Mouse (Mus musculus) mammary gland, adult 2 months (tissue): ENCODE results near the gene Retreg2. TPM values are rescaled to one million over a fixed set of nuclear protein-coding genes. Genes with fewer than 3 reads are reported as not detected.

Experiments
- polyA plus RNA-seq: library from polyadenylated mRNA; depleted of rRNA; stranded (reverse); fragments of >200 nt; gene quantifications from 2 replicates; pipeline ENCODE4 v1.2.3, GENCODE M21; 2012; ENCODE audit warnings: low replicate concordance; rRNA removed

Retreg2 gene
- polyA plus RNA-seq: 139 and 161 TPM in 2 replicates

DNA sequence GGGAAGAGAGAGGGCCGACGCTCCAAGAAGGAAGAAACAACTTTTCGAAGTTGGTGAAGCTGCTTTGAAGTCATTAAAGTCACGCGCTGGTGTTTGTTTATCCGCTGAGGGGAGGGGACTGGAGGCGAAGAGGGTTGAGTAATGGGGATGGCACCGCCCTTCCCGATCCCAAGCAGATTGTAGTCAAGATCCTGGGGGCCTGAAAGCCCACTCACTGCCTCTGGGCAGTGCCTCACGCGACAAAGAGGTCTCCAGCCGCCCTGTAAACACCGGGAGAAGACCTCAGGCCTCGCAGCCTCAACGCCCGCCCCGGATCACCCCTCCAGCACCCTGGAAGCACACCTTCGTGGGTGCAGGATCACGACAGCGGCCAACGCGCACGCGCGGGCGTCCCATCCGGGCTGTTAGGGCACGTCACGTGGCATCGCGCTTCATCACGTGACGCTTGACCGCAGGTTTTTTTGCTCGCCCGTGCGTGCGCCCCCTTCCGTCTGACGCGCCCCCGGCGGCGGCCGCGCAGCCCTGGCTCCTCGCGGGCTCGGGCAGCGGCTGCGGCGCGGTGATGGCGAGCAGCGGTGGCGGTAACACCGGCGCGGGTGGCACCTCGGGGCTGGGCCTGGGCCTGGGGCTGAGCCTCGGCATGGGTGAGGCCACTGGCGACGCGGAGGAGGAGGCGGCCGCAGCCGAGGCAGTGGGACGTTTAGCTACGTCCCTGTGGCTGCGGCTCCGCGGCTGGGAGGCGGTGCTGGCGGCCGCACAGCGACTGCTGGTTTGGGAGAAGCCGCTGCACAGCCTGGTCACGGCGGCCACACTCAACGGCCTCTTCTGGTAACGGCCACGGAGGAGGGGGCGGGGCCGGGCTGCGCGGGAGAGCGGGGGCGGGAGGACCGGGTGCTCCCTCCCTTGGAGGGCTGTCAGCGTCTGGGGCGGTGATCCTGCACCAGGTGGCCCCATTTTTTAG, at the start of gene Retreg2, which contains the start of gene Cnppd1:
Gene Retreg2, plus strand, starts transcription at position 478 of the 961 bp plus-strand sequence.
Gene Cnppd1, minus strand, starts transcription at position 411 of the 961 bp plus-strand sequence.

DNA sequence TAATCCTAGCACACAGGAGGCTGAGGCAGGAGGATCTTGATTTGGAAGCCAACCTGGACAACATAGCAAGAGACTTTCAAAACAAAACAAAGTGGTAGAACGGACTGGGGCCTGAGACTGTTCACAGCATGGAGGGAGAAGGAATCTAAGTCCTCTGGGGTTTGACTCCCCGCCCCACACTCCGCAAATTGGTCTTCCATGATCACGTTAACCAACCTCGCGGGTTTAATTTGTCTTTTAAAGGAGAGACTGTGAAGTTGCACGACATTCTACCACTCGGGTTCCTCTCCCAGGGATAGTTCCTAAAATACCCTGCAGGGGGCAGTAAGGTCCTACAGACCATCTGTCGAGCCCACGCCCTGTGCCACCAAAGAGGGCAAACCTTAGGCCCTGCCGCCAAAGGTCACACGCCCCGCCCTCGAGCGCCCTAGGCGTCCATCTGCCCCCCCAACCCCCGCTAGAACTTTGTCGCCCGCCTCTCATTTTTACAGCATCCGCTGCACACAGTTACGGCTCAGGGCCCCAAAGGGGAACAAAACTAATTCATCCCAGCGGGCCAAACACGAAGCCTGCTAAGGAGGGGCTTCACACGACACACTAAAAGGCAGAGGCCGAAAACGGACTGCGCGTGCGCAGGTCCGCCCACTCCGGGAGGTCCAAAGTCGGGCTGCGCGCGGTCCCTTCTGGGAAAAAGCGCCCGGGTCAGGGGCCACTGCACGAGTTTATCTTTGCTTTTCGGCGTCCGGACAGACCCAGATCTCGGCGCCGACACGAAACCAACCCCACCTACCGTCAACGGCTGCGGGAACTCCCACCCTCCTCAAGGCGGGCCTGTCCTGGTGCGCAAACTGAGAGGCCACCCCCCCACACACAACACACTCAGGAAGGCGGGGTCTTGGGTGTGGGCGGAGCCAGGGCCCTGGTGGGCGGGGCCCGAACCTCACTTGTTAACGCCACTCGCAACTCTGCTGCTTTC, 17.9 kb upstream of the Retreg2 start, which contains the start of gene Nhej1:
Gene Nhej1, minus strand, starts transcription at position 855 of the 976 bp plus-strand sequence.

DNA sequence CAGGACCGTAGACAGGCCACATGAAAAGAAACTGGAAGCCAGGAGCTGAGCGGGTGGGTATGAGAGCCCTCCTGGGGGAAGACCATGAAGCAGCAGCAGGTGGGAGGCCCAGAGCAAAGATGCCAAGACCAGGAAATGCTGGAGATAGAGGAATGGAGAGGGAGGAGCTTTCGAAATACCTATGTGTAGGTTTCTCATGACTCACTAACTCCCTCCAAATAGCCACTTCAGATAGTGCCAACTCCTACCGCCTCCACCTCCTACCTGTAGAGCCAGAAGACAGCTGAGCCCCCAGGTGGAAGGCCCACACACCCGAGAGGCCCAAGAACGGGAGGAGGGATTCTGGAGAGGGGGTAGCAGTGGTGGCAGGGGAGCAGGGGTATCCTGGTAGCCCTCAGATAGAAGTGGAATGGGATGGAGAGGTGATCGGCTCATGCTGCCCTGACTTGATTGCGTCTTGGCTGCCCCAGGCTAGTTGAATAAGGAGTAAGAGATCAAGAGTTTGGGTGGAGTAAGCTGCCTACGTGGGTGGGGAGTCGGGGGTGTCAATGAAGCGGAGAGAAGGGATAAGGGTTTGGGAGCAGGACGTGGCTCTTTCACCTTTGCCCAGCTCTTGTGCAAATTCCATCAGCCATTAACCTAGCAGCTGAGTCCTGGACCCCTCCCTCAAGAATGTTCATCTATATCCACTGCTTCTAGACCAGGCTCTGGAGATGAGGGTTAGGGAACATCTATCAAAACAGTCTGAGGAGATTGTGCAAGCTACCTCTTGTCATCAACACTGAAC, 9.0 kb upstream of the Retreg2 start, which contains the start of gene Slc23a3:
Gene Slc23a3, minus strand, starts transcription at position 470 of the 787 bp plus-strand sequence.

DNA sequence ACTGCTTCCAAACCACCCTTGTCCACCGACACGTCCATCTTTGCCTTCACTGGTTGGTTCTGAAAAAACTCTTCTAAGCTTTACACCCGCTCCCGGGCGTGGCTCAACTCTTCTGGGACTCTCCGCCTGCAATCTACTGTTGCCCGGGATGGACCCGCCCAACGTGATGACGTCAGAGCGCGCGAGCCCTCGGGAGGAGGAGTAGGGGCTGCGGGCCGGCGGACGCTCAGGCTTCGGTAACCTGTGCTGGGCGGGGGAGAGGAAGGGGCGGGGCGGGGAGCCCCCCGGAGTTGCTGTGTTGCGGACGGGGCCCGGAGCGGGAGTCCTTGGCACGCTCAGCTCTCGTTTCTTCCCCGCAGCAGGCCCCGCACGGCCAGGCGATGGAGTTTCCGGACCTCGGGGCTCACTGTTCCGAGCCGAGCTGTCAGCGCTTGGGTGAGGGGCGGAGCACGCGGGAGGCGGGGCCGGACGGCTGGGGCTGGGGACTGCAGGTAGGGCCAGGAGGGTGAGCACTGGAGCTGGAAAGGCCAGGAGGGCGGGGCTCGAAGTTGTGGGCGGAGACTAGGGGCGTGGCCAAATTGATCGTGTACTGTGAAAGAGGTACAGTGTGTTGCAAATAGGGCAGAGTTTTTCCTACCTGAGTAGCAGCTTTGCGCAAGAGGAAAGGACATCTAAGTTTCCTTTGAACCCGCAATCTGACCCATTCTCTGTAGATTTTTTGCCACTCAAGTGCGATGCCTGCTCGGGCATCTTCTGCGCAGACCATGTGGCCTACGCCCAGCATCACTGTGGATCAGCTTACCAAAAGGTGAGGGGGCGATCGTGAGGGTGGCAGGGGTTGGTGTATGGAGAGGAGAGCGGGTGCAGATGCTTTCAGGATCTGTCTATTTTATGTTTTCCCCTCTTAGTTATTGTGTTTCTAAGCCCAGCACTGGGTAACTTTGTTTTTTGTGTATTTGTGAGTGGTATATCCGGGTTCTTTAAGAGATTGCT, 26.2 kb downstream of the Retreg2 start, which contains the start of gene Zfand2b:
Gene Zfand2b, plus strand, starts transcription at position 175 of the 993 bp plus-strand sequence.

DNA sequence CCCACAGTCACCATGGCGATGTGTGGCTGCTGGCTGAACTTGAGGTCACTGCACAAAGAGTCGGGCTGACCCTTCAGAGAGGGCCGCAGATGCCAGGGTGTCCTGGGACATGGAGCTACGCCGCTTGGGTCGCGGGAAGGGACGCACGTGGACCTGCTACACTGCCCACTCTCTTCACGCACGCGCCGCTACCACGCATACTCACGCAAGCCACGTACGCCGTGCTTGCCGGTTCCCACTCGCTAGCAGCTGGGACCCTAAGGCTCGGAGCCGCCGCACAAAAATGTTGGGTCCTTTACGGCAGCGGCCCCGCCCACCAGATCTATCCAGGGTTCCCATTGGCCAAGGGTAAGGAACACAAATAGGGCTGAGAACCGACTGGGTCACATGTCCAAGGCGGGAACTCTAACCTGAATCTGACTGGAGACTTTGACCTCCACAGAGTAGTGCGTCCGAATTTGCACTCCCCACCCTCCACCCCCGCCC, 37.6 kb downstream of the Retreg2 start, which contains the start of gene Abcb6:
Gene Abcb6, minus strand, starts transcription at position 288 of the 486 bp plus-strand sequence.

DNA sequence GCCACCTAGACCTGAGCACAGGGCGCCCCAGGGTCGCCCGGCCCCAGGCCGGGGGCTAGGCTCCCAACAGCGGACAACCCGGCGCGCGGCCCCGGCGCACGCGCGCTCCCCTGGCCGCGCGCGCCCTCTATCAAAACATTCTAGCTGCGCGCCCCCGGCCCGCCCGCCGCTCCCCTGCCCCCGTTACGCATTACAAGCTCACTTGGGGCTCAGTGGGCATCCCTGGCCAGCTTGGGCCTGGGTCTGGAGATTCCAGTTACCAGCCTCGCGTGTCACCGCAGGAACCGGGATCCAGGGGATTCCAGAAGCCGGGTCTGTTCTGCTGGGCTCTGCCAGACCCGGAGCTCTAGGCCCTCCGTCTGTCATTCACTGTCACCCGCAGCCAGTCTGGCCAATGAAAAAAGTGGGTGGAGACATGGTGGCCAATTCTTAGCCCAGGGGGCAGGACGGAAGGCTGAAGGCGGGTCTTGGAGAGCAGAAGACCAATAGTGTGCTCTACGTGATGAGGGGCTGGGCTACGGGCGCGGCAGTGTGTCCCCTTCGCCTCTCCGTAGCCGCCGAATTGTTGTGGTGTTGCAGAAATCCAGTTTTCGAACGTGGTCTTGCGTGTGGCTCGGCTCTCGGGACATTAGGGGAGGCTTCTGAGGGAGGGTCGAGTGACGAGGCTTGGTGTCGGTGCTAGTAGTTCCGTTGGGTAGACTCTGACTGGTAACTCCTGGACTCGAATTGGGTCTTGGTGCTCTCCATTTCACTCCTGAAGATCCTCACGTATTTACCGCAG, 49.2 kb downstream of the Retreg2 start, which contains the start of the genes Ankzf1 and Atg9a:
Gene Ankzf1, plus strand, starts transcription at position 530 of the 781 bp plus-strand sequence.
Gene Atg9a, minus strand, starts transcription at position 575 of the 781 bp plus-strand sequence.

Other genes with a start within 250 kb of the Retreg2 start
- gene Cryba2, start 249.6 kb upstream of the Retreg2 start, polyA plus RNA-seq: 0.22 TPM in 1 of 2 replicates, not detected in the other
- gene Cfap65, start 207.2 kb upstream of the Retreg2 start, polyA plus RNA-seq: not detected in 2 replicates
- gene Ihh, start 191.1 kb upstream of the Retreg2 start, polyA plus RNA-seq: 0.14 and 0.22 TPM in 2 replicates
- 2.6 and 5.6 TPM in 2 replicates for gene Nhej1, start 17.6 kb upstream of the Retreg2 start, polyA plus RNA-seq
- 0.76 and 0.80 TPM in 2 replicates for gene Slc23a3, start 8.9 kb upstream of the Retreg2 start, polyA plus RNA-seq
- gene Cnppd1, start 67 bp upstream of the Retreg2 start, polyA plus RNA-seq: 66.5 and 70.1 TPM in 2 replicates
- gene Zfand2b, start 25.9 kb downstream of the Retreg2 start, polyA plus RNA-seq: 73.7 and 75.2 TPM in 2 replicates
- 19.2 and 31.3 TPM in 2 replicates for gene Abcb6, start 37.6 kb downstream of the Retreg2 start, polyA plus RNA-seq
- gene Ankzf1, start 49.4 kb downstream of the Retreg2 start, polyA plus RNA-seq: 13.9 and 17.8 TPM in 2 replicates
- 70.2 and 110 TPM in 2 replicates for gene Atg9a, start 49.4 kb downstream of the Retreg2 start, polyA plus RNA-seq
- gene Glb1l, start 68.0 kb downstream of the Retreg2 start, polyA plus RNA-seq: 9.4 and 18.5 TPM in 2 replicates
- 187 and 188 TPM in 2 replicates for gene Stk16, start 68.1 kb downstream of the Retreg2 start, polyA plus RNA-seq
- 75.9 and 184 TPM in 2 replicates for gene Tuba4a, start 77.1 kb downstream of the Retreg2 start, polyA plus RNA-seq
- gene A630095N17Rik, start 89.3 kb downstream of the Retreg2 start, polyA plus RNA-seq: not detected in 2 replicates
- 50.7 and 52.0 TPM in 2 replicates for gene Dnajb2, start 93.6 kb downstream of the Retreg2 start, polyA plus RNA-seq
- gene Ptprn, start 121.7 kb downstream of the Retreg2 start, polyA plus RNA-seq: 0.11 and 0.19 TPM in 2 replicates
- gene Resp18, start 135.6 kb downstream of the Retreg2 start, polyA plus RNA-seq: not detected in 2 replicates
- gene Dnpep, start 175.2 kb downstream of the Retreg2 start, polyA plus RNA-seq: 167 and 178 TPM in 2 replicates
- 24.9 and 299 TPM in 2 replicates for gene Des, start 217.6 kb downstream of the Retreg2 start, polyA plus RNA-seq
- 28.4 and 38.3 TPM in 2 replicates for gene Speg, start 232.5 kb downstream of the Retreg2 start, polyA plus RNA-seq